Mouse (Mus musculus): Measurements from ENCODE around the gene Smarcd2. TPM values are rescaled to one million over a fixed set of nuclear protein-coding genes. Genes with fewer than 3 reads are reported as not detected.

Smarcd2 gene
- total and polyA plus RNA-seq, 3 experiments = 94.3 to 116 (median 110) TPM

- peaks cover 29% of the 10 kb centered on the region for H3K79me2 ChIP-seq (replicated peaks; ENCODE audit: control insufficient read depth, extremely low read depth, insufficient read depth, poor library complexity, severe bottlenecking)
- in situ Hi-C loops (cut with MboI; ENCODE audit: low pct_ligation_motif_present, low pct_unique_long_range_greater_than_20kb, low sequenced_read_pairs) = loop anchor here (25.0 kb wide), 1 partner anchor 446 kb away; the partner anchor contains the start of genes Milr1 and Pecam1
- no peak for TF ChIP-seq MAFK (IDR thresholded peaks at IDR 0.05; ENCODE audit: insufficient replicate concordance, low read length)
- H3K9ac ChIP-seq (ENCODE audit: insufficient read depth, low read depth) = no peak overlapping the region
- no peak overlapping the region for H3K27ac ChIP-seq (ENCODE audit: insufficient read depth, low read depth)
- H3K4me2 ChIP-seq (ENCODE audit: insufficient read depth, low read depth, poor library complexity, severe bottlenecking) = no peak overlapping the region
- H3K9me3 ChIP-seq (replicated peaks; ENCODE audit: low read length) = no peaks in the 10 kb centered on the region
- H3K4me1 ChIP-seq (ENCODE audit: control insufficient read depth in 1 of 2, insufficient read depth in 2 of 2) = peaks cover 39 to 73% of the 10 kb centered on the region in 2 experiments
- no peak overlapping the region for H3K4me3 ChIP-seq (replicated peaks in 1 of 3; ENCODE audit: low read depth in 2 of 3, low read length in 2 of 3, poor library complexity in 1 of 3)
- DNase-seq (ENCODE audit: extremely low read depth) = no peak
- H3K36me3 ChIP-seq (replicated peaks in 1 of 2; ENCODE audit: control insufficient read depth in 1 of 2, insufficient read depth in 1 of 2, low read length in 1 of 2) = peaks cover 21 to 22% of the 10 kb centered on the region in 2 experiments
- no peaks in the 10 kb centered on the region for H3K27me3 ChIP-seq (replicated peaks)
- dilution Hi-C loops (cut with MboI; ENCODE audit: extremely low pct_ligation_motif_present, extremely low pct_unique_long_range_greater_than_20kb, low sequenced_read_pairs) = no loop called here
Observed at GRCm38 (mm10) chr11:106316416-106316815, 43.6 kb upstream of the Smarcd2 start.

GRCm38 (mm10) chr11:106314333-106314812, 41.6 kb upstream of the Smarcd2 start, which contains the start of gene Cd79b:
TSS of gene Cd79b (minus strand) at chr11:106314762.
- peak; percentile 95 for DNase-seq (ENCODE audit: extremely low read depth)
- Histone ChIP-seq H3K9me3 (replicated peaks; ENCODE audit: low read length) (no peaks in the 10 kb centered on the region), H3K27ac (ENCODE audit: insufficient read depth, low read depth) (peak within 1 kb of the TSS; percentile 99), H3K4me1 (ENCODE audit: control insufficient read depth in 1 of 2, insufficient read depth in 2 of 2) (peaks cover 47 to 86% of the 10 kb centered on the region in 2 experiments), H3K4me3 (replicated peaks in 1 of 3; ENCODE audit: low read depth in 2 of 3, low read length in 2 of 3, poor library complexity in 1 of 3) (peak within 1 kb of the TSS; percentile 75 to 97 (median 97)), H3K9ac (ENCODE audit: insufficient read depth, low read depth) (peak within 1 kb of the TSS; percentile 100), H3K79me2 (replicated peaks; ENCODE audit: control insufficient read depth, extremely low read depth, insufficient read depth, poor library complexity, severe bottlenecking) (peaks cover 37% of the 10 kb centered on the region), H3K4me2 (ENCODE audit: insufficient read depth, low read depth, poor library complexity, severe bottlenecking) (peak within 1 kb of the TSS; percentile 76), H3K27me3 (replicated peaks) (no peaks in the 10 kb centered on the region), H3K36me3 (replicated peaks in 1 of 2; ENCODE audit: control insufficient read depth in 1 of 2, insufficient read depth in 1 of 2, low read length in 1 of 2) (peaks cover 34 to 35% of the 10 kb centered on the region in 2 experiments)
- in situ Hi-C loops (cut with MboI; ENCODE audit: low pct_ligation_motif_present, low pct_unique_long_range_greater_than_20kb, low sequenced_read_pairs) (loop anchor here (25.0 kb wide), 1 partner anchor 448 kb away; the partner anchor contains the start of genes Milr1 and Pecam1), dilution Hi-C loops (cut with MboI; ENCODE audit: extremely low pct_ligation_motif_present, extremely low pct_unique_long_range_greater_than_20kb, low sequenced_read_pairs) (no loop called here)
- no peak for TF ChIP-seq JUND (conservative IDR thresholded peaks at IDR 0.05; ENCODE audit: low read depth, low read length)
- peak; percentile 65; the same call in 1 of the 2 replicates for TF ChIP-seq MYC (IDR thresholded peaks at IDR 0.05; ENCODE audit: low read depth, low read length)
- no peak for TF ChIP-seq MAFK (IDR thresholded peaks at IDR 0.05; ENCODE audit: insufficient replicate concordance, low read length)
- TF ChIP-seq IRF4 (IDR thresholded peaks at IDR 0.05; ENCODE audit: low read depth, low read length) = peak; percentile 77
- peak; percentile 78; the same call in 1 of the 2 replicates for TF ChIP-seq CHD2 (IDR thresholded peaks at IDR 0.05; ENCODE audit: low read length)
- TF ChIP-seq SIN3A (IDR thresholded peaks at IDR 0.05; ENCODE audit: low read length) = peak; percentile 92; the same call in 1 of the 2 replicates
- peak; percentile 90 for TF ChIP-seq EP300 (IDR thresholded peaks at IDR 0.05; ENCODE audit: low read length)
- TF ChIP-seq SMC3 (IDR thresholded peaks at IDR 0.05; ENCODE audit: low read depth, low read length) = peak; percentile 20; the same call in 1 of the 2 replicates
- TF ChIP-seq BHLHE40 (IDR thresholded peaks at IDR 0.05; ENCODE audit: low read depth, low read length) = peak; percentile 78
- TF ChIP-seq TBP (conservative IDR thresholded peaks at IDR 0.05; ENCODE audit: low read depth, low read length) = peak; percentile 95
- no peak for TF ChIP-seq USF2 (conservative IDR thresholded peaks at IDR 0.05; ENCODE audit: low read depth, low read length)
- TF ChIP-seq E2F4 (IDR thresholded peaks at IDR 0.05; ENCODE audit: insufficient replicate concordance, low read depth, low read length) = no peak
- TF ChIP-seq NRF1 (IDR thresholded peaks at IDR 0.05; ENCODE audit: low read depth, low read length) = peak; percentile 39; the same call in 1 of the 2 replicates
- TF ChIP-seq CHD1 (IDR thresholded peaks at IDR 0.05; ENCODE audit: low read depth, low read length) = no peak; the same call in 1 of the 2 replicates
- peak; percentile 96 for TF ChIP-seq NELFE (IDR thresholded peaks at IDR 0.05; ENCODE audit: low read depth, low read length)
- TF ChIP-seq TCF12 (IDR thresholded peaks at IDR 0.05; ENCODE audit: low read depth, low read length) = peak; percentile 99
- peak; percentile 94 for TF ChIP-seq MAZ (IDR thresholded peaks at IDR 0.05; ENCODE audit: low read depth, low read length)
- TF ChIP-seq MEF2A (IDR thresholded peaks at IDR 0.05; ENCODE audit: borderline replicate concordance, low read depth, low read length) = peak; percentile 91
- TF ChIP-seq ETS1 (conservative IDR thresholded peaks at IDR 0.05; ENCODE audit: low read depth, low read length) = peak; percentile 93
- TF ChIP-seq ZMIZ1 (IDR thresholded peaks at IDR 0.05; ENCODE audit: low read depth, low read length) = peak; percentile 97
- TF ChIP-seq ZC3H11A (IDR thresholded peaks at IDR 0.05; ENCODE audit: low read depth, low read length) = no peak
- TF ChIP-seq ELF1 (IDR thresholded peaks at IDR 0.05; ENCODE audit: low read depth, low read length) = peak; percentile 84
- TF ChIP-seq KAT2A (IDR thresholded peaks at IDR 0.05; ENCODE audit: insufficient replicate concordance, low read length) = peak; percentile 81; the same call in 1 of the 2 replicates
- TF ChIP-seq USF1 (IDR thresholded peaks at IDR 0.05; ENCODE audit: low read depth, low read length) = no peak
- peak; percentile 98 for TF ChIP-seq POLR2A (IDR thresholded peaks at IDR 0.05; ENCODE audit: low read depth, low read length)
- peak; percentile 82; the same call in 1 of the 2 replicates for TF ChIP-seq POLR2AphosphoS2 (IDR thresholded peaks at IDR 0.05; ENCODE audit: low read depth, low read length)
- TF ChIP-seq MAX (IDR thresholded peaks at IDR 0.05; ENCODE audit: low read length) = peak; percentile 69; the same call in 1 of the 2 replicates
- peak; percentile 85 for TF ChIP-seq MXI1 (IDR thresholded peaks at IDR 0.05; ENCODE audit: low read depth, low read length)
- peak; percentile 68; the same call in 1 of the 2 replicates for TF ChIP-seq RCOR1 (conservative IDR thresholded peaks at IDR 0.05; ENCODE audit: low read depth, low read length)
